Mouse (Mus musculus): ENCODE results near the gene Zfp869. TPM values are rescaled to one million over a fixed set of nuclear protein-coding genes. Genes with fewer than 3 reads are reported as not detected.
"Not testable (repeated sequence)": the region's sequence is repeated elsewhere in the genome, so short reads cannot be mapped to it uniquely, and the experiment has no call there.

Gene Zfp869
- 36.5 and 37.0 TPM in 2 replicates for polyA plus RNA-seq (2014; fragmentation: Nextera tagmentation; extraction: Ambion mirVana)

DNA sequence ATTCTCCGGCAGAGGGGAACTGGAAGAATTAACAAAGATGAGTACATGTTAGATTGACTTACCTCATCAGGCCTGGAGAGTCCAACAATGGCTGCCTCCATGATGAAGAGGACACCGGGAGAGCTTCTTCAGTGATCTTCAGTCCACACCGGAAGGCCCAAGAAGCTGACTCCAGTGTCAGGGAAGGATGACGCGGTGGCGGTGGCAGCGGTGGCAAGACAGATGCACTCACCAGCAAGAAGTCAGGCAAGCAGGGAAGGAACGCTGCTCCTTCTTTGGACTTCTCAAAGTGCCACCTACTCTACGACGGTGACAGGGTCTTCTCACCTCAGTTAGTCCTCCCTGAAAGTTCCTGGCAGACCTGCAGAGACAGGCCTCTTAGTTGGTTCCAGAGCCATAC is at the start of gene Zfp869:
Zfp869 (minus strand) TSS at position 101 of the 400 bp plus-strand sequence.
- not testable (repeated sequence) for DNase-seq (ENCODE audit: low spot score); H3K4me1 ChIP-seq (ENCODE audit: control insufficient read depth, insufficient read depth, low read length); ATAC-seq (ENCODE audit: insufficient number of reproducible peaks, low FRiP score, low TSS enrichment, low read depth); H3K4me3 ChIP-seq (ENCODE audit: low read depth, low read length); H3K27me3 ChIP-seq (ENCODE audit: control insufficient read depth, insufficient read depth, low read length); H3K27ac ChIP-seq (replicated peaks; ENCODE audit: low read depth, low read length); H3K9ac ChIP-seq (ENCODE audit: low read length); H3K9me3 ChIP-seq (ENCODE audit: control insufficient read depth, low read length); H3K4me2 ChIP-seq (ENCODE audit: low read depth, severe bottlenecking)
- H3K36me3 ChIP-seq (ENCODE audit: control insufficient read depth, insufficient read depth, low read length) = peaks cover 39% of the 10 kb centered on the region
- WGBS = 93% methylated on average over 10 of the region's 10 CpGs

- no peak for DNase-seq (ENCODE audit: low spot score)
- no peak for ATAC-seq (ENCODE audit: insufficient number of reproducible peaks, low FRiP score, low TSS enrichment, low read depth)
- WGBS = 97% methylated on average over 5 of the region's 5 CpGs
- Histone ChIP-seq H3K27ac (replicated peaks; ENCODE audit: low read depth, low read length) (no peak overlapping the region), H3K27me3 (ENCODE audit: control insufficient read depth, insufficient read depth, low read length) (no peaks in the 10 kb centered on the region), H3K4me3 (ENCODE audit: low read depth, low read length) (no peak overlapping the region), H3K4me1 (ENCODE audit: control insufficient read depth, insufficient read depth, low read length) (no peaks in the 10 kb centered on the region), H3K9ac (ENCODE audit: low read length) (no peak overlapping the region), H3K4me2 (ENCODE audit: low read depth, severe bottlenecking) (no peak overlapping the region), H3K36me3 (ENCODE audit: control insufficient read depth, insufficient read depth, low read length) (peaks cover 10% of the 10 kb centered on the region), H3K9me3 (ENCODE audit: control insufficient read depth, low read length) (no peaks in the 10 kb centered on the region)
Observed at GRCm38 (mm10) chr8:69758316-69758715, 47.8 kb upstream of the Zfp869 start.

DNA sequence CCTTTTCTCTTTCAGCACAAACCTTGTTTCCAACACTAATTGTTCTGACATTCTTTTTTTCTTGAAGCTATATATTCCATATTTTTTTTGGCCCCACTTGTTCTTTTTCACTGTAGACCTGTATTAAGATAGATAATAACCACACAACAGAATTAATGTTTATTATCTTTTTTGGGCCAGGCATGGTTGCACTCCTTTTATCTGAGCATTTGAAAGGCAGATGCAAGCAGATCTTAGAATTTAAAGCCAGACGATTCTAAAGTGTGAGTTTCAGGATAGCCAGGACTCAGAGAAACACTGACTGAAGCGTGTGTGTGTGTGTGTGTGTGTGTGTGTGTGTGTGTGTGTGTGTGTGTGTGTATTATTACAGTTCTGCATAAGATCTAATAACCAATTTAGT is 41.9 kb upstream of the Zfp869 start:
- Histone ChIP-seq H3K9me3 (ENCODE audit: control insufficient read depth, low read length) (no peaks in the 10 kb centered on the region), H3K4me3 (ENCODE audit: low read depth, low read length) (no peak overlapping the region), H3K4me2 (ENCODE audit: low read depth, severe bottlenecking) (no peak overlapping the region), H3K27ac (replicated peaks; ENCODE audit: low read depth, low read length) (no peak overlapping the region), H3K9ac (ENCODE audit: low read length) (no peak overlapping the region), H3K4me1 (ENCODE audit: control insufficient read depth, insufficient read depth, low read length) (0 out of 2 replicates have a peak, but pooled peaks cover 4% of the 10 kb centered on the region), H3K27me3 (ENCODE audit: control insufficient read depth, insufficient read depth, low read length) (no peaks in the 10 kb centered on the region), H3K36me3 (ENCODE audit: control insufficient read depth, insufficient read depth, low read length) (peaks cover 4% of the 10 kb centered on the region; the same call in 1 of the 2 replicates)
- ATAC-seq (ENCODE audit: insufficient number of reproducible peaks, low FRiP score, low TSS enrichment, low read depth) (no peak), DNase-seq (ENCODE audit: low spot score) (no peak)
- WGBS = 90% methylated on average over 2 of the region's 2 CpGs

- peak within 1 kb of the TSS; percentile 78 for H3K4me3 ChIP-seq (ENCODE audit: low read depth, low read length)
- no peaks in the 10 kb centered on the region for H3K9me3 ChIP-seq (ENCODE audit: control insufficient read depth, low read length)
- H3K4me1 ChIP-seq (ENCODE audit: control insufficient read depth, insufficient read depth, low read length) = 0 out of 2 replicates have a peak, but pooled peaks cover 4% of the 10 kb centered on the region
- no peaks in the 10 kb centered on the region for H3K36me3 ChIP-seq (ENCODE audit: control insufficient read depth, insufficient read depth, low read length)
- peak within 1 kb of the TSS; percentile 96 for H3K9ac ChIP-seq (ENCODE audit: low read length)
- peak; percentile 99 for ATAC-seq (ENCODE audit: insufficient number of reproducible peaks, low FRiP score, low TSS enrichment, low read depth)
- H3K27ac ChIP-seq (replicated peaks; ENCODE audit: low read depth, low read length) = peak within 1 kb of the TSS; percentile 93
- no peaks in the 10 kb centered on the region for H3K27me3 ChIP-seq (ENCODE audit: control insufficient read depth, insufficient read depth, low read length)
- peak; percentile 94 for DNase-seq (ENCODE audit: low spot score)
- H3K4me2 ChIP-seq (ENCODE audit: low read depth, severe bottlenecking) = peak within 1 kb of the TSS; percentile 54
- 3% methylated on average over 48 of the region's 48 CpGs for WGBS
Observed at GRCm38 (mm10) chr8:69749544-69750454, 39.3 kb upstream of the Zfp869 start, which contains the start of gene Zfp963. Zfp963 (minus strand) TSS chr8:69749970.

DNA sequence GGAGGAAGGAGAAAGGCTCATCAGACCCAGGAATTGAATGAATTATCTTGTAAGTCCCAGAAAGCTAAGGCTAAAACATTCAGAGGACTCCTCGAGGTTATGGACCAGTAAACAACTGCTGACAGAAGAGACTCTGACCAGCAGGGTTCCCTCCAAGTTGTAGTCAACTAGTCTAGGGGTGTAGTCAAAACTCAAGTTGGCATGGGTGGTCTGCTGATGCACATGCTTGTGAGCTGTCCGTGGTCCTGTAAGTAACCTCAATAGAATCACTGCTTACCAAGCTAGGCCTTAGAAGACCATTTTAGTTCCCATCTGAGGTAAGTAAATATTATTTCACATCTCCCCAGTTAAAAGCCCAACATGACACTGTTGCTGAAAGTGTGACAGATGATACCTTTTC is 30.7 kb upstream of the Zfp869 start:
- Histone ChIP-seq H3K27ac (replicated peaks; ENCODE audit: low read depth, low read length) (no peak overlapping the region), H3K27me3 (ENCODE audit: control insufficient read depth, insufficient read depth, low read length) (no peaks in the 10 kb centered on the region), H3K4me2 (ENCODE audit: low read depth, severe bottlenecking) (no peak overlapping the region), H3K4me3 (ENCODE audit: low read depth, low read length) (no peak overlapping the region), H3K9me3 (ENCODE audit: control insufficient read depth, low read length) (no peaks in the 10 kb centered on the region), H3K4me1 (ENCODE audit: control insufficient read depth, insufficient read depth, low read length) (no peaks in the 10 kb centered on the region), H3K9ac (ENCODE audit: low read length) (no peak overlapping the region), H3K36me3 (ENCODE audit: control insufficient read depth, insufficient read depth, low read length) (no peaks in the 10 kb centered on the region; the same call in 1 of the 2 replicates)
- WGBS = 68% methylated on average over 2 of the region's 2 CpGs
- ATAC-seq (ENCODE audit: insufficient number of reproducible peaks, low FRiP score, low TSS enrichment, low read depth) (no peak), DNase-seq (ENCODE audit: low spot score) (no peak)

DNA sequence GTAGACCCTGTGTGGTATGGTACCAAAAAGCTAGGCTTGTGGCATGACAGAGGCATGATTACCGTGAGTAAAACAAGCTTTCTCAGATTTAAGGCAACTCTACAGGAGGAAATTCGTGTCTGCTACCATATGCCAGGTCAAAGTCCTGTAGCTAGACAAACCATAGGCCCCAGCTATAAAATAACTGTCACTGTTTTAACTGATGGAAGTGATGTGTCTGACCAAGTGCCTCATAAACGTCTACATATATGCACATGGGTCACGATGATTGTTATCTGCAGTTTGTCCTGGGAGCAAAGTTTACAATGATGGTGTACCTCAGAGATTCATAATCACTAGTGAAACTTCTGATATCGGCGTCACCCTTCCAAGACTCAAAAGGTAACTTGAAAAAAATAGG is 30.2 kb upstream of the Zfp869 start:
- Histone ChIP-seq H3K4me3 (ENCODE audit: low read depth, low read length) (no peak overlapping the region), H3K9me3 (ENCODE audit: control insufficient read depth, low read length) (no peaks in the 10 kb centered on the region), H3K4me2 (ENCODE audit: low read depth, severe bottlenecking) (no peak overlapping the region), H3K9ac (ENCODE audit: low read length) (no peak overlapping the region), H3K27ac (replicated peaks; ENCODE audit: low read depth, low read length) (no peak overlapping the region), H3K36me3 (ENCODE audit: control insufficient read depth, insufficient read depth, low read length) (no peaks in the 10 kb centered on the region; the same call in 1 of the 2 replicates), H3K4me1 (ENCODE audit: control insufficient read depth, insufficient read depth, low read length) (no peaks in the 10 kb centered on the region), H3K27me3 (ENCODE audit: control insufficient read depth, insufficient read depth, low read length) (no peaks in the 10 kb centered on the region)
- no peak for ATAC-seq (ENCODE audit: insufficient number of reproducible peaks, low FRiP score, low TSS enrichment, low read depth)
- DNase-seq (ENCODE audit: low spot score) = no peak
- 81% methylated on average over 6 of the region's 6 CpGs for WGBS

- no peak for ATAC-seq (ENCODE audit: insufficient number of reproducible peaks, low FRiP score, low TSS enrichment, low read depth)
- Histone ChIP-seq H3K9ac (ENCODE audit: low read length) (no peak overlapping the region), H3K9me3 (ENCODE audit: control insufficient read depth, low read length) (no peaks in the 10 kb centered on the region), H3K4me3 (ENCODE audit: low read depth, low read length) (no peak overlapping the region), H3K27me3 (ENCODE audit: control insufficient read depth, insufficient read depth, low read length) (no peaks in the 10 kb centered on the region), H3K4me2 (ENCODE audit: low read depth, severe bottlenecking) (no peak overlapping the region), H3K27ac (replicated peaks; ENCODE audit: low read depth, low read length) (no peak overlapping the region), H3K36me3 (ENCODE audit: control insufficient read depth, insufficient read depth, low read length) (no peaks in the 10 kb centered on the region), H3K4me1 (ENCODE audit: control insufficient read depth, insufficient read depth, low read length) (no peaks in the 10 kb centered on the region)
- no peak for DNase-seq (ENCODE audit: low spot score)
- WGBS = 67% methylated on average over 1 of the region's 1 CpGs
Observed at GRCm38 (mm10) chr8:69735495-69735894, 25.0 kb upstream of the Zfp869 start.

DNA sequence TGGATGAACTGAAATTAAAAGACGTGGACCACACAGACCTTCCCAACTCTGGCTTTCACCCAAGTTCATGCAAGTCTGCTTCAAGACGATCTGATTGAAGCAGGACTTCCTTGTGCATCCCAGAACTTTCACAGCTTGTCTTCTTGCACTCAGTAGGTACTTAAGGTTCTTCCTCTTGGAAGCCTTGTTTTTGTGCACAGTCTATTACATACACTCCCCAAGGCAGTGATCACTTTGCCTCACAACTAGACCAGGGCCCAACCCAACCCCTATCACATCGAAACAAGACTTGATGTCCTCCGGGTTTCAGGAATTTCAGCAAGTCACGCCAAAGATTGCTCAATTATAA is 6.7 kb upstream of the Zfp869 start:
- Histone ChIP-seq H3K9me3 (ENCODE audit: control insufficient read depth, low read length) (no peaks in the 10 kb centered on the region), H3K4me1 (ENCODE audit: control insufficient read depth, insufficient read depth, low read length) (peaks cover 5% of the 10 kb centered on the region), H3K27me3 (ENCODE audit: control insufficient read depth, insufficient read depth, low read length) (no peaks in the 10 kb centered on the region), H3K4me2 (ENCODE audit: low read depth, severe bottlenecking) (peak overlapping the region; percentile 42; the same call in 1 of the 2 replicates), H3K9ac (ENCODE audit: low read length) (no peak overlapping the region), H3K27ac (replicated peaks; ENCODE audit: low read depth, low read length) (no peak overlapping the region), H3K36me3 (ENCODE audit: control insufficient read depth, insufficient read depth, low read length) (no peaks in the 10 kb centered on the region), H3K4me3 (ENCODE audit: low read depth, low read length) (peak overlapping the region; percentile 7)
- ATAC-seq (ENCODE audit: insufficient number of reproducible peaks, low FRiP score, low TSS enrichment, low read depth) (no peak; the same call in 1 of the 2 replicates), DNase-seq (ENCODE audit: low spot score) (no peak)
- 46% methylated on average over 5 of the region's 5 CpGs for WGBS
